Mouse (Mus musculus) gonadal fat pad, adult 2 months (tissue): ENCODE results near the gene 6030498E09Rik. TPM values are rescaled to one million over a fixed set of nuclear protein-coding genes. Genes with fewer than 3 reads are reported as not detected.

Experiments used
- DNase-seq: peaks from one replicate; pipeline ENCODE4 v3.0.0-alpha.2; 2012; ENCODE audit warnings: low read depth
- polyA plus RNA-seq: library from polyadenylated mRNA; depleted of rRNA; stranded (reverse); fragments of >200 nt; gene quantifications from 2 replicates; pipeline ENCODE4 v1.2.3, GENCODE M21; 2012; rRNA removed

The 6030498E09Rik gene
- not detected in 2 replicates for polyA plus RNA-seq

DNA sequence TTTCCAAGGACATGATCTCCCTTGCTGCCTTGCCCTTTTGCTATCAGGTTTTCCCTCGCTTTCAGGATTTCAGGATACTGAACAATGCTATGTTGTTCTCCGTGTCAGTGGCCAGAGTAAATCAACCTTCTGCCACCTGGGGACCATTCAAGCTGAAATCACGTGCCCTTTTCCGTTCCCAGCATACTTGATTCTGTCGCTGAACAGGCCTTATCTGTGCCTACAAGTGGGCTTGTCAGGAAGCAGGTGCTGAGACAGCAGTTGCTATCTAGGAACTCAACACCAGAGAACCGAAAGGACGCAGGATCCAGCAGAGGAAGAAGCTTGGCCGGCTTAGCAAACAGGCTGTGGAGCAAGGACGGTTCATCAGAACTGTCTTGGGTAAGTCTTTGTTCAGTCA, at the start of gene 6030498E09Rik:
Gene 6030498E09Rik (plus strand): TSS at position 194 of the 400 bp plus-strand sequence.
- no peak for DNase-seq

DNA sequence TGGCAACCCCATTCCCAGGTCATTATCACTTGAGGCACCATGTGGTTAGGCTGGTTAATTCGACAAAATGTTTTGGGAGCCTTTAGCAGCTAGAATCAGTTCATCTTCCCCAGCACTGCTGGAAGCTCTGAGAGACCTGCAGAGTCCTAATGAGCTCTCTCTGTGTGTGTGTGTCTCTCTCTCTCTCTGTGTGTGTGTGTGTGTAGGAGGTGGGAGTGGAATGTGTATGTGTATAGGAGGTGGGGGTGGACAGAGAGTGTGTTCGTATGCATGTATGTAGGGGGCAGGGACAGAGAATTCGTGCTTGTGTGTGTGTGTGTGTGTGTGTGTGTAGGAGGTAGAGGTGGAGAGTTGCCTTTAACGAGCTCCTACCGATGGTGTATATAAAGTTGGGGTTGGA, 42.4 kb upstream of the 6030498E09Rik start:
- DNase-seq: no peak

DNA sequence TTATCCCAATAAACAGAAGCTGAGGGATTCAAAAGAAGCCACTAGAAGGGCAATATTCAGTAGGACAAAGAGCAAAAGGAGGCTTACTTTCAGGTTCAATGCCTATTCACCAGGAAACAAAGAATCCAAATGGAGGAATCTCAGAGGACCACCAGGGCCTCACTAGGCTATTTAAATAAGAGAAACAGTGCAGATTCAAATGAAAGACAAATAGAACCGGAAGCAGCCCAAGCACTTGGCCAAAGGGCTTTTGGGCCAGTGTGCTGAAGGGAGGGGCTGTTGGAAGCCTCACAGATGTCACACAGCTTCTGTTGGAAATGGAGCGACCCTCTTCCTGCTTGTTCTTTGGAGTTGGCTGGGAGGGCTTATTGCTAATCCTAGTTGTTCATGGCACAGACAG, 41.8 kb upstream of the 6030498E09Rik start:
- no peak for DNase-seq

DNA sequence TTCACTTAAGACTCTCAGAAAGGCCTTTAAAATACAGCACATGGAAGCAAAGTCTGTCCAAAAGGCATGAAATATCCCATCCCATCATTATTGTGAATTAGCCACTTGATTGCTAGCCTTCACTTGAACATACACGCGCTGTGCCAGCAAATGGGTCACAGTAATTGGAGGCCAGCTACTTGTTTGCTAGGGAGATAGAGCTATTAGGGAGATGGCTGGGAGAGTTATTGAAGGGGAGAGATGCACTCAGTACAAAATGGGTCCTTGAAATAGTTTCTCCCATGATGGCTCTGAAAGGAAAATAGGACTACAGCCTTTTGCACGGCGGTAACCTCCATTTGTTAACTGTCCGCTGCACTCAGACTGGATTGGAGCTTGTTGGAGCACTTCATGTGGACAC, 38.8 kb upstream of the 6030498E09Rik start:
- no peak for DNase-seq

DNA sequence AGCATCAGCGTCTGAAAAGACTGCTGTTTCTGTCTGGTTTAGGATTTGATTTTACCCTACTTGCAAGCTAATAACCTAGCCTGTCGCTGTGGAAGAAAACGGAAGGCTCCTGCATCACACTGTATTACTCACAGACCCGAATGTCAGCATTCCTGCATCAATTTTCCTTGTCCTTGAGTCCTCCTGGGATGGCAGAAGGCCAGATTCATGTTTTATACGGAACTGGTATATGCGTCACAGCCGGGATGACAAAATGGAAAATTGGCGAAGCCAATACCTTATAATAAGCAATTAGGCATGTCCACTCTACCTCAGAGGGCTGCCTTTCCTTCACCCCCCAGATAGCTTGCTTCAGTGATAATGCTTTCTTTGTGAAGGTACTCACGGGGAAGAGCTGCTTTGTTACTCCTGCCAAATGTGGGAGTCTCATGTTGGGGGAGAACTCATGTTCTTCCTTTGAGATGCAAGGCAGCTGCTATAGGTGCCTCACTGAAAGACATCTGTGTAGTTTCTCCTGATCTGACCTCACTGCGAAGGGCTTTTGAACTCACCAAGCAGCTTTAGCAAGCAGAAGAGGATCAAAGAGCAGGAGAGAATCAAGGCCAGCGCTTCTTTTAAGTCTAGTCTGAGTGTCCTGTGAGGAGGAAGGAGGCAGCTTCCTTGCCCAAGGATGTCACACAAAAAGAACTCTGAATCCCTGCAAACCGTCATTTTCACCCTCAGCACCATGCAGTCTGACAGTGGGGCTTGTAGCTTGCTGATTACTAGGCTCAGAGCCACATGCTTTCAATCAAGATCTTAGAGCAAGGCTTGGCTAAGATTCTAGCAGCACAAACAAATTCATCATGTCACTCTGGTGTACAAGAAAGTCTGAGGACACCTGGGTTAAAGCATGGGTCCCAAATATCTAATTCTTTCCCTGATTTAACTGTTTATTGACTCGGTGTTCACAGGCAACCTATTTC, 37.3 kb upstream of the 6030498E09Rik start:
- no peak for DNase-seq

DNA sequence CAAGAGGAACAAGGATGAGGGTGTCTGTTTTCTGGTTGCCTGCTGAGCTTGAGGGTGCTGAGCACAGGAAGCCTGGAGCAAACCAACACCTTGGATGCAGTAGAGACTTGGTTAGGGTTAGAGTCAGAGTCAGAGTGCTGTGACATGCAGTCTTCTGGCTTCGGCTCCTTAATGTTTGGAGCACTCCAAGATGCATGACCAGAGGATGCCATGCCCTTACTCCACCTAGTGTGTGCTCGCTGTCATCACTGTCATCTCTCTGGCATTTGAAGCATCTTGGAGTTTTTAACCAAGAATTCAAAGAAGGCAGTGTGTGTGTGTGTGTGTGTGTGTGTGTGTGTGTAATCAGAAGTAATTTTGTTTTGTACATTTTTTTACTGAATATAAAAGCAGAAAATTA, 1.0 kb upstream of the 6030498E09Rik start:
- no peak for DNase-seq

DNA sequence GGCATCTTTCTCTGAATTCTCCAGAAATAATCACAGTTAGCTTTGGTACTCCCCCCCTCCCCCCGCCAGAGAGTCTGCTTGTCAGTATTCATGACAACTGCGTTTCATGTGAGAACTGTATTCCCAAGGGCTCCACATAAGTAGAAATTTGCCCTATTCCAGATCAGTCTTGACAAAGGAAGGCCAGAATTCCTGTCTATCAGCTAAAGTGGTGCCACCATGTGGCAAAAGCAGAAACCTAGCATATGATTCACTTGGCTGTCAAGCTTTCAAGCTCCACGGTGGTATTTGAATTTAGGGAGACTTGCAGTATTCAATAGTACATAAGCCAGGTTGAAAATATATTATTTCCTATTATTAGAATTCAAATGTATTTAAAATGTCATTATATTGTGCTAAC, 585 bp upstream of the 6030498E09Rik start:
- no peak for DNase-seq

DNA sequence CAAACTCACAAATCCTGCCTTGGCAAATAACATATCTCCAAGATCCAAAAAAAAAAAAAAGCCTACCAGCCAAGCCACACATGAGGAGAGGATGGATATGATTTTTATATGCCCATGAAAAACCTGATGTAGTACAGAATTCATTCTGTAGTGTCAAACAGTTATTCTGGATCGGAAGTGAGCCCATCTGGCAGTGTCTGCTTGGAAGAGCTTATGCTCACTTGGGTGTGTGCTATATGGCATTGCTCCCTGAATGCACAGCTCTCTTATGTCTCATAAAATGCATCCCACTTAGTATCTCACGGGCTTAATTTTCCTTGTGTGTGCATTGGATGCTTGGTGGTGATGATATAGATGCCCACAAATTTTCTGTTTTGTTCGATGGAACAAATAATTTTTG, 21.9 kb downstream of the 6030498E09Rik start:
- DNase-seq: no peak

DNA sequence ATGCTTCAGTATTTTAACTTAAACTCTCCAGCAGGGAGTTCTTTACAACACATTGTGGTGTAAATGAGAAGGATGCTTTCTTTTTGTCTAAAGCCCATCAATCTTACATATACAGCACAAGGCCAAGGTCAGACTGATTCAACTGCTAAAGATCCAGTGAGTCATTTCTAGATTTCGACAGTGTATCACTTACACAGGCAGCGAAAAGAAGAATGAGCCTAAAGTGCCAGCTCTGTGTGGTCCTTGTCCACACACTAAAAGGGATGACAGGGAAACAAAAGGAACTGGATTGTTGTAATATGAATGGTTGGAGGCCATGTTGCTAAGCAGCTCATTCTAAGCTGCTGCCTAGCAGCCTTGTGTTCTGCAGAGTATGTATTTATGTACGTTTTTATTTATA, 41.5 kb downstream of the 6030498E09Rik start:
- DNase-seq: no peak

DNA sequence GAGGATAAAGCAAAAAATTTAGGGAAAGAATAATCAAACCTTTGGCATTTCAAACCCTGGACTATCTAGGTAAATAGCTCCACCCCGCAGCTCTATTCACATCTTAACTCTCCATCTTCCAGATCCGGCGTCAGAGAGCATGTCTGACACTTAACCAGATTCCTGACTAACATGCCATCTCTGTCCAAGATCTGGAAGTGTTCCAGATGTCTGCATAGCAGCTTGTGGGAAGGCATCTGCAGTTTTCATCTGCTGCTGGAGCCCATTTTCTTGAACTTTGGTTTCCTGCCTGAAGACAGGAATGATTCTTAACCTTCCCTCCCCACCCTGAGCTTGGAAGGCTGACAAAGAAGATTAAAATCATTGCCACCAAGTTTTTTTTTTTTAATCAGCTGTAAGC, 44.4 kb downstream of the 6030498E09Rik start:
- no peak for DNase-seq

DNA sequence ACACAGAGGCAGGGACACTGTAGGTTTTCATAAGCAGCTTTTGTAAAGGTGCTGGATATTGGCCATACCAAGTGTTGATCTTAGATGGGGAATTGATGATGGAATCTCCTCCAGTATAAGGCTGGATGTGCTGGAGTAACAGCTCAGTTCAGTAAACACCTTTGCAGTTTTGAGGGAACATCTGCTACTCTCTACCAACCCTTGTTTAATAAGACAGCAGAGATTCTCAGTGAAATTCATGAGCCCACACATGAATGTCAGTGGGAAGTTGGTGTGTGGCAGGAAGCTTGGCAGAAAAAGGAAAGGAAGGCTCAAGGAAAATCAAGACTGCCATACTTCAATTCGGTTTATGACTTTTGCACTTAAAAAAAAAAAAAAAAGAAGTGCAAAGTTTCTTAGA, 186.1 kb downstream of the 6030498E09Rik start:
- DNase-seq: no peak

DNA sequence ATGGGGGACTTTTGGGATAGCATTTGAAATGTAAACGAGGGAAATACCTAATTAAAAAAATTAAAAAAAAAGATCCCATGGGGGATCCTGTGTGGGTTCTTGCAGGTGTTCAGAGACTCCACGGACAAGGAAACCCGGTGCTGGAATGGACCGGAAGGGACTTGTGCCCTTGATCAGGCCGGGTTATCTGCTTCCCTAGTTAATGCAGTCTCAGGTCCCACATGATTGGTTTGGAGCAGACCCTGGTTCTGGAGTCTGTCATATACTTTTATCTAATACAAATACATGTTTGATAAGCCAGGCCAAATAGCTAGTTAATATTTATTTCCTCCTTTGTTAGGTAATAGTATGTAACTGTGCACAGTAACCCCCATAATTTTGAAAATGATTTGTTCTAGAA, 223.8 kb downstream of the 6030498E09Rik start:
- DNase-seq: no peak

Other genes with a start within 250 kb of the 6030498E09Rik start
- gene Cul4b, start 196.5 kb upstream of the 6030498E09Rik start, polyA plus RNA-seq: 5.1 and 6.1 TPM in 2 replicates
- 15.2 and 18.9 TPM in 2 replicates for gene Mcts1, start 172.1 kb upstream of the 6030498E09Rik start, polyA plus RNA-seq
- 13.6 and 15.0 TPM in 2 replicates for gene C1galt1c1, start 137.6 kb upstream of the 6030498E09Rik start, polyA plus RNA-seq